Mouse (Mus musculus): ENCODE measurements around the gene Srr. TPM values are rescaled to one million over a fixed set of nuclear protein-coding genes. Genes with fewer than 3 reads are reported as not detected.

Gene Srr
- total and polyA plus RNA-seq, 2 experiments = 24.2 to 31.9 TPM

DNA sequence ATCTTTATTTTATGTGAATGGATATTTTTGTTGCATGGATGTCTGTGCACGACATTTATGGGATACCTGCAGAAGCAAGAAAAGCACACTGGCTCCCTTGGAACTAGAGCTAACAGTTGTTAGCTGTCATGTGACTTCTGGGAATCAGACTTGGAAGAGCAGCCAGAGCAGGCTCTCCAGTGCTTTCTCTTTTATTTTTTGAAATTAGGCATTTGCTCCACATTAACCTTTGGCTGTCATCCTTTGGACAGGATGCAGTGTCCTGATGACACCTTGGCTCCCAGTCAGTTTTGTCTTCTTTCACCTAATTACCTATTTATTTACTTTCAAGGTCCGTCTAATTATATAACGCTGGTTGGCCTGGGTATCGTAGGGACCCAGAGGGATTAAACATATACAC lies 31.1 kb downstream of the Srr start:
- no peak for TF ChIP-seq POLR2A (IDR thresholded peaks at IDR 0.05; ENCODE audit: extremely low read depth, insufficient read depth, low read length)
- TF ChIP-seq CTCF (IDR thresholded peaks at IDR 0.05; ENCODE audit: low read depth, low read length) = no peak
- H3K4me1 ChIP-seq (ENCODE audit: control insufficient read depth, insufficient read depth, low read length) = peaks cover 7% of the 10 kb centered on the region
- H3K9ac ChIP-seq (ENCODE audit: low read depth, low read length) = peak overlapping the region; percentile 34; the same call in 1 of the 2 replicates
- peak; percentile 95 for DNase-seq (ENCODE audit: extremely low read depth, low read depth, low spot score)
- H3K27ac ChIP-seq (replicated peaks; ENCODE audit: insufficient read depth, low read depth, low read length) = peak overlapping the region; percentile 76
- H3K36me3 ChIP-seq (ENCODE audit: control insufficient read depth, insufficient read depth, low read length) = no peaks in the 10 kb centered on the region
- H3K79me2 ChIP-seq (ENCODE audit: control insufficient read depth, insufficient read depth, low read length) = no peaks in the 10 kb centered on the region
- H3K27me3 ChIP-seq (ENCODE audit: control insufficient read depth, insufficient read depth, low read length) = no peaks in the 10 kb centered on the region
- no peak overlapping the region for H3K4me3 ChIP-seq (ENCODE audit: insufficient read depth, low read depth, low read length)
- WGBS = 19% methylated on average over 4 of the region's 4 CpGs

DNA sequence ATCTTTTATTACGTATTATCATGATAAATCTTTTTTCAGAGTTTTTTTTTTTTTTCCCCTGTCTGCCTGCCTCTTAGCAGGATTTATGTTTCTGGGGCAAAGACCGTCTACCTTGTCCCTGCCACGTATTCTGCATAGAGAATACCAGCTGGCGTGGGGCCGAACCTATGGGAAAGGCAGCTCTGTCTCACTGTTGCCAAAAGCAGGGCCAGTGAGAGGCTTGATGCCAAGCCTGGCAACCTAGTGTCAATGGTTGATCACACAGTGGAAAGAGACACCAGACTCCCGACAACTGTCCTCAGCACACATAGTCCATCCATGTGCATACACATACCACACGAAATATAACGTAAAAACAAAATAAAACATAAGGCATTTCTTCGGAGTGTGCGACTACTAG lies 42.6 kb downstream of the Srr start:
- H3K27ac ChIP-seq (replicated peaks; ENCODE audit: insufficient read depth, low read depth, low read length) = no peak overlapping the region
- H3K36me3 ChIP-seq (ENCODE audit: control insufficient read depth, insufficient read depth, low read length) = no peaks in the 10 kb centered on the region
- H3K9ac ChIP-seq (ENCODE audit: low read depth, low read length) = no peak overlapping the region
- H3K27me3 ChIP-seq (ENCODE audit: control insufficient read depth, insufficient read depth, low read length) = no peaks in the 10 kb centered on the region
- no peaks in the 10 kb centered on the region for H3K79me2 ChIP-seq (ENCODE audit: control insufficient read depth, insufficient read depth, low read length)
- WGBS = 81% methylated on average over 10 of the region's 10 CpGs
- peak; percentile 70 for DNase-seq (ENCODE audit: extremely low read depth, low read depth, low spot score)
- no peak overlapping the region for H3K4me3 ChIP-seq (ENCODE audit: insufficient read depth, low read depth, low read length)
- no peaks in the 10 kb centered on the region for H3K4me1 ChIP-seq (ENCODE audit: control insufficient read depth, insufficient read depth, low read length)
- TF ChIP-seq POLR2A (IDR thresholded peaks at IDR 0.05; ENCODE audit: extremely low read depth, insufficient read depth, low read length) (no peak), CTCF (IDR thresholded peaks at IDR 0.05; ENCODE audit: low read depth, low read length) (no peak)

DNA sequence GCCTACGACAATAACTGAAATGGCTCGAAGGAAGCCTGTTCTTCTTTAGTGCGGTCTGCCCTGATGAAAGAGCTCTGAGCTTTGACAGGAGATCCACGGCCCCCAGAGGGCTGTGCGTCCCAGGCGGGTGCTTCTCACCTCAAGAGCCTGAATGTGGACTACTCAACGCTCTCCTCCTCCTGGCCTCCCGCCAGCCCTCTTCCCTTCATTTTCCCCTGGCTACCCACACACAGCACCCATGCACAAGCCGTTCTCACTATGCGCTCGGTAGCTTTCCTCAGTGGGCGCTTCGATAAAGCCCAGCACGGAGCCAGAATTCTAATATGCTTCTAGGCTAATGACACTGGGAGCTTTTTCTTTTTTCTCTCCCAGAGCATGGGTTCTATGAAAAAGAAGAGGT lies 43.8 kb downstream of the Srr start:
- no peak for TF ChIP-seq POLR2A (IDR thresholded peaks at IDR 0.05; ENCODE audit: extremely low read depth, insufficient read depth, low read length)
- TF ChIP-seq CTCF (IDR thresholded peaks at IDR 0.05; ENCODE audit: low read depth, low read length) = no peak
- Histone ChIP-seq H3K4me1 (ENCODE audit: control insufficient read depth, insufficient read depth, low read length) (peaks cover 3% of the 10 kb centered on the region; the same call in 1 of the 2 replicates), H3K36me3 (ENCODE audit: control insufficient read depth, insufficient read depth, low read length) (no peaks in the 10 kb centered on the region), H3K79me2 (ENCODE audit: control insufficient read depth, insufficient read depth, low read length) (no peaks in the 10 kb centered on the region), H3K9ac (ENCODE audit: low read depth, low read length) (no peak overlapping the region), H3K4me3 (ENCODE audit: insufficient read depth, low read depth, low read length) (no peak overlapping the region), H3K27ac (replicated peaks; ENCODE audit: insufficient read depth, low read depth, low read length) (no peak overlapping the region), H3K27me3 (ENCODE audit: control insufficient read depth, insufficient read depth, low read length) (no peaks in the 10 kb centered on the region)
- DNase-seq (ENCODE audit: extremely low read depth, low read depth, low spot score) = no peak
- 88% methylated on average over 14 of the region's 14 CpGs for WGBS

DNA sequence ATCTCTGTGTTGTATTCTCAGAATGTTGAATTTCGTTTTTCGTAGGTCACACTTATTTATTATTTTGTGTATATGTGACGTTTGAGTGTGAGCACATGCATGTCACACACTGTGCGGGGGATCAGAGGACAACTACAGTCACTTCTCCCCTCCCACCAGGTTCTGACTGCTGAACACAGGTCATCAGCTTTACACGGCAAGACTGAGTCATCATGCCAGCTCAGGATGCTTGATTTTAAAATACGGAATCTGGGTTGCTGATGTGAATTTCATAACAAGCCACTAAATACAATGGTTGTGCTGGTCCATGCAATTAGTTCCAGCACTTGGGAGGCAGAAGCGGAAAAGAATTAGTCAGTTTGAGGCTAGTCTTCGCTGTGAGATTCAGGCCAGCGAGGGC lies 44.7 kb downstream of the Srr start:
- TF ChIP-seq CTCF (IDR thresholded peaks at IDR 0.05; ENCODE audit: low read depth, low read length) (no peak), POLR2A (IDR thresholded peaks at IDR 0.05; ENCODE audit: extremely low read depth, insufficient read depth, low read length) (no peak)
- DNase-seq (ENCODE audit: extremely low read depth, low read depth, low spot score) = no peak

DNA sequence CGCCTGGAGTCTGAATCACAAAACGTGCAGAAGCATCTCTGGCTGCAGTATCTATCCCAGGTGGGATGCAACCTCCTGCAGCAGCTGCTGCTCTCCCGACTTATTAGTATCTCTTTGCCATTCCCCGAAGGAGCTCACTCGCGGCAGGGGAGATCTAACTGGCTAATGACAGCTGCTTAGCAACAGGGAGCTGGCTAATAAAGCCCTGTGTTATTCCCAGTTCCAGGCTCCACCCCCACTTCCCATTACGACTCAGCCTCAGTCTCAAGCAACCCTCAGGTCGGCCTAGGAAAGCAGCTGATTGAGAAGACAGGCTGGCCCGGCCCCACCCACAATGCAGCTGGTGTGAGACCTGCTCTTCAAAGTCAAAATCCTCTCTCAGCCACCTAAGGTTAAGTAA lies 48.9 kb downstream of the Srr start:
- TF ChIP-seq CTCF (IDR thresholded peaks at IDR 0.05; ENCODE audit: low read depth, low read length) (no peak), POLR2A (IDR thresholded peaks at IDR 0.05; ENCODE audit: extremely low read depth, insufficient read depth, low read length) (no peak)
- Histone ChIP-seq H3K4me3 (ENCODE audit: insufficient read depth, low read depth, low read length) (no peak overlapping the region), H3K27me3 (ENCODE audit: control insufficient read depth, insufficient read depth, low read length) (no peaks in the 10 kb centered on the region), H3K36me3 (ENCODE audit: control insufficient read depth, insufficient read depth, low read length) (no peaks in the 10 kb centered on the region), H3K79me2 (ENCODE audit: control insufficient read depth, insufficient read depth, low read length) (no peaks in the 10 kb centered on the region), H3K4me1 (ENCODE audit: control insufficient read depth, insufficient read depth, low read length) (peaks cover 7% of the 10 kb centered on the region; the same call in 1 of the 2 replicates), H3K27ac (replicated peaks; ENCODE audit: insufficient read depth, low read depth, low read length) (no peak overlapping the region), H3K9ac (ENCODE audit: low read depth, low read length) (no peak overlapping the region)
- WGBS = 45% methylated on average over 9 of the region's 9 CpGs
- no peak for DNase-seq (ENCODE audit: extremely low read depth, low read depth, low spot score)

More for the DNA sequence above, 44.7 kb downstream of the Srr start:
- Histone ChIP-seq H3K9ac (ENCODE audit: low read depth, low read length) (no peak overlapping the region), H3K27me3 (ENCODE audit: control insufficient read depth, insufficient read depth, low read length) (no peaks in the 10 kb centered on the region), H3K4me3 (ENCODE audit: insufficient read depth, low read depth, low read length) (no peak overlapping the region), H3K4me1 (ENCODE audit: control insufficient read depth, insufficient read depth, low read length) (peaks cover 3% of the 10 kb centered on the region; the same call in 1 of the 2 replicates), H3K79me2 (ENCODE audit: control insufficient read depth, insufficient read depth, low read length) (no peaks in the 10 kb centered on the region), H3K36me3 (ENCODE audit: control insufficient read depth, insufficient read depth, low read length) (no peaks in the 10 kb centered on the region), H3K27ac (replicated peaks; ENCODE audit: insufficient read depth, low read depth, low read length) (no peak overlapping the region)
- 90% methylated on average over 9 of the region's 9 CpGs for WGBS

DNA sequence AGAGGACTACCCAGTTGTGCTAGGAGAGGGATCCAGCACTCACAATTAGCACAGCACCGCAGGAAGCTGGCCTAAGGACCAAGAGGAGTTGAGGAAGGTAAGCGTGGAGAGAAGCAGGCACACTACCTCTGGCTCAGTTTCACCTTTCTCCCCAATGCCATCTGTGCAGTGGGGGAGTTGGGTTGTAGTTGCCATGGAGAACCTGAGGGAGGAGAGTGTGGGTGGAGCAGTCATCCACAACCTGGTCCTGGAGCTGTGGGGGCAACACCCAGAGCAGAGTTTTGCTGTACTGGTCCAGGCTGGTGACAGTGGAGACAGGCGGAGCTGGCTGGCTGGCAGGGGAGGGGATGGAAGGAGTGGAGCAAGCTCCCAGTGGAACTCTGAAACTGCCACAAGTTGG lies 51.1 kb downstream of the Srr start:
- H3K27me3 ChIP-seq (ENCODE audit: control insufficient read depth, insufficient read depth, low read length) = no peaks in the 10 kb centered on the region
- H3K79me2 ChIP-seq (ENCODE audit: control insufficient read depth, insufficient read depth, low read length) = no peaks in the 10 kb centered on the region
- WGBS = 93% methylated on average over 3 of the region's 3 CpGs
- H3K4me3 ChIP-seq (ENCODE audit: insufficient read depth, low read depth, low read length) = no peak overlapping the region
- H3K36me3 ChIP-seq (ENCODE audit: control insufficient read depth, insufficient read depth, low read length) = no peaks in the 10 kb centered on the region
- H3K9ac ChIP-seq (ENCODE audit: low read depth, low read length) = no peak overlapping the region
- DNase-seq (ENCODE audit: extremely low read depth, low read depth, low spot score) = no peak
- TF ChIP-seq CTCF (IDR thresholded peaks at IDR 0.05; ENCODE audit: low read depth, low read length) (no peak), POLR2A (IDR thresholded peaks at IDR 0.05; ENCODE audit: extremely low read depth, insufficient read depth, low read length) (no peak)
- H3K4me1 ChIP-seq (ENCODE audit: control insufficient read depth, insufficient read depth, low read length) = peaks cover 9% of the 10 kb centered on the region
- no peak overlapping the region for H3K27ac ChIP-seq (replicated peaks; ENCODE audit: insufficient read depth, low read depth, low read length)
